ENCODE assay signal across 8 mouse cellular contexts in genomic region chr7:130645332-130645993, GRCm38 (mm10).
DNase-seq lines count a peak whose midpoint lies in the region; ATAC-seq lines count a peak whose summit lies in the region.

No protein-coding gene starts in this region.

- 16% methylated on average over 15 of the region's 15 CpGs for WGBS in hindbrain, embryonic 12.5 days
- WGBS in liver, embryonic 15.5 days (ENCODE audit: insufficient replicate concordance), result 10% methylated on average over 15 of the region's 15 CpGs
- WGBS in stomach, embryonic 15.5 days, result 8% methylated on average over 15 of the region's 15 CpGs

- H3K9ac ChIP-seq in hindbrain, embryonic 12.5 days, result peak overlapping the region; percentile 73
- peak overlapping the region; percentile 51 for H3K9ac ChIP-seq in liver, embryonic 15.5 days
- peak overlapping the region; percentile 77 for H3K9ac ChIP-seq in stomach, embryonic 15.5 days

- peak; percentile 35; the same call in 1 of the 2 replicates for ATAC-seq in hindbrain, embryonic 12.5 days (ENCODE audit: low FRiP score)
- peak; percentile 20 for ATAC-seq in liver, embryonic 15.5 days (ENCODE audit: insufficient read depth)
- peak; percentile 48; the same call in 1 of the 2 replicates for ATAC-seq in stomach, embryonic 15.5 days (ENCODE audit: insufficient read depth, low FRiP score, low read depth)

- H3K36me3 ChIP-seq in hindbrain, embryonic 12.5 days, result no peaks in the 10 kb centered on the region
- no peaks in the 10 kb centered on the region for H3K36me3 ChIP-seq in liver, embryonic 15.5 days (replicated peaks)
- no peaks in the 10 kb centered on the region for H3K36me3 ChIP-seq in stomach, embryonic 15.5 days

- H3K4me3 ChIP-seq in hindbrain, embryonic 12.5 days, result peak overlapping the region; percentile 57
- peak overlapping the region; percentile 57 for H3K4me3 ChIP-seq in liver, embryonic 15.5 days (replicated peaks)
- peak overlapping the region; percentile 57 for H3K4me3 ChIP-seq in stomach, embryonic 15.5 days (replicated peaks)

- no peaks in the 10 kb centered on the region for H3K27me3 ChIP-seq in hindbrain, embryonic 12.5 days
- H3K27me3 ChIP-seq in liver, embryonic 15.5 days, result peaks cover 10% of the 10 kb centered on the region; the same call in 1 of the 2 replicates
- H3K27me3 ChIP-seq in stomach, embryonic 15.5 days (replicated peaks), result no peaks in the 10 kb centered on the region

- peaks cover 30% of the 10 kb centered on the region for H3K4me1 ChIP-seq in hindbrain, embryonic 12.5 days
- peaks cover 33% of the 10 kb centered on the region for H3K4me1 ChIP-seq in liver, embryonic 15.5 days (replicated peaks)
- H3K4me1 ChIP-seq in stomach, embryonic 15.5 days, result peaks cover 11% of the 10 kb centered on the region

- peak; percentile 60 for DNase-seq in ovary, postnatal 10 days (ENCODE audit: low spot score)
- no peak for DNase-seq in ovary, postnatal 36 days (ENCODE audit: low spot score)
- DNase-seq in brain, adult 2 months (ENCODE audit: low read depth, low spot score), result peak; percentile 14
- DNase-seq in left cerebral cortex, adult 18-20 months (ENCODE audit: low spot score in 2 of 2), result no peak
- no peak for DNase-seq in left cerebral cortex, postnatal 25 days (ENCODE audit: low spot score in 2 of 2)

- intact Hi-C loops in left cerebral cortex, postnatal 25 days (cut with DNase I), result no loop called here

- no peaks in the 10 kb centered on the region for H3K9me3 ChIP-seq in hindbrain, embryonic 12.5 days (replicated peaks)
- H3K9me3 ChIP-seq in liver, embryonic 15.5 days (replicated peaks), result no peaks in the 10 kb centered on the region
- H3K9me3 ChIP-seq in stomach, embryonic 15.5 days, result no peaks in the 10 kb centered on the region

- peak overlapping the region; percentile 82 for H3K27ac ChIP-seq in hindbrain, embryonic 12.5 days
- peak overlapping the region; percentile 72 for H3K27ac ChIP-seq in liver, embryonic 15.5 days (replicated peaks)
- peak overlapping the region; percentile 96 for H3K27ac ChIP-seq in stomach, embryonic 15.5 days

- peak overlapping the region; percentile 96 for H3K4me2 ChIP-seq in hindbrain, embryonic 12.5 days (replicated peaks)
- H3K4me2 ChIP-seq in liver, embryonic 15.5 days, result peak overlapping the region; percentile 81
- peak overlapping the region; percentile 90 for H3K4me2 ChIP-seq in stomach, embryonic 15.5 days

Comparison
In these comparisons a context has a peak if more than half of its experiments do, and no peak if none do; other contexts are left out.
1. DNase-seq: peak in ovary, postnatal 10 days (single experiment) and brain, adult 2 months (single experiment); none in ovary, postnatal 36 days (single experiment), left cerebral cortex, adult 18-20 months (0 of 2) and left cerebral cortex, postnatal 25 days (0 of 2).
2. Peak in every context shown above with its lines, with median percentiles within 50 percentile points of each other: ATAC-seq, H3K27ac ChIP-seq, H3K4me2 ChIP-seq, H3K4me3 ChIP-seq and H3K9ac ChIP-seq.